Mouse (Mus musculus) duodenum, adult 2 months (tissue): ENCODE results near the gene Mettl8. TPM values are rescaled to one million over a fixed set of nuclear protein-coding genes. Genes with fewer than 3 reads are reported as not detected.

Experiments
- polyA plus RNA-seq: library from polyadenylated mRNA; depleted of rRNA; stranded (reverse); fragments of >200 nt; gene quantifications from 2 replicates; pipeline ENCODE4 v1.2.3, GENCODE M21; 2012; ENCODE audit warnings: low replicate concordance; rRNA removed

Gene Mettl8
- 1.4 and 1.9 TPM in 2 replicates for polyA plus RNA-seq

DNA sequence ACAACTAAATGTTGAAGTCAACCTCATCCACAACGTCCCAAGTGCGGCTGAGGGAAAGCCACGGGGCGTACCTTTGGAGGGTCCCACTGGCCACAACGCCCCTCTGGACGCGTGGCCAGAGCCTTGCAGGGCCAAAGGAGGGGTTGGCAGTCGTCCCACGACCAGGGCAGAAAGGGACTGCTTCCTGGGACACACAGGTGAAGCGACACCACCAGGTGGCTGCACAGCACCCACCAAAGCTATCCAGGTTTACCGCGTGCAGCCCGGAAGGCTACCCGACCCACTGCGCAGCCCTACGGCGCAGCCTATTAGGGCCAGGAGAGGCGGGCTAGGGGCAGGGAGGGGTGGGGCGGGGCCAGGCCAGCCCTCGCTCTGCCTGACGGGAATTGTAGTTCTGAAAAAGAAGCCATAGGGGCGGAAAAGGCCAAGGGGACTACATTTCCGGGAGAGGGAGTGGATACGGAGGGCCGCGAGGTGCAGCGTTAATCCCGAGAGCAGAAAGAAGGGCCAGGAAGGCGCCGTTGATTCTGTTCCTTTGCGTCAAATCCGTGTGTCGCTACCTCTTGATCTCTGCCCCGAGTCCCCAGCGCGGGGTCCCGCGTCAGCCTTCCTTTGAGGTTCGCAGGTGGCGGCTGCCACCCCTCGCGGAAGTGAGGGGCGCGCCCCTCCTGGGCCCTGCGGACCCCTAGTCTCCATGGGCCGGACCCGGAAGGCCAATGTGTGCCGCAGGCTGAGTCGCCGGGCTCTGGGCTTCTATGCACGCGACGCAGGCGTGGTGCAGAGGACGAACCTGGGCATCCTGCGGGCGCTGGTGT, at the start of gene Mettl8, which contains the start of gene Dcaf17:
TSS of gene Mettl8 (minus strand) at position 284 of the 815 bp plus-strand sequence.
TSS of gene Dcaf17 (plus strand) at position 29 of the 815 bp plus-strand sequence.

Other genes starting within 250 kb of the Mettl8 start
- gene Tlk1, start 229.9 kb downstream of the Mettl8 start, polyA plus RNA-seq, result 2.4 and 2.5 TPM in 2 replicates
- gene Dcaf17, start 255 bp downstream of the Mettl8 start, polyA plus RNA-seq, result 1.9 and 2.7 TPM in 2 replicates
- gene Cybrd1, start 62.3 kb upstream of the Mettl8 start, polyA plus RNA-seq, result 0.59 and 11.2 TPM in 2 replicates
- gene Dync1i2, start 156.1 kb upstream of the Mettl8 start, polyA plus RNA-seq, result 3.9 TPM in 2 replicates